Mouse (Mus musculus): ENCODE results near the gene Plb1. TPM values are rescaled to one million over a fixed set of nuclear protein-coding genes. Genes with fewer than 3 reads are reported as not detected.

Plb1 gene
- 0.15 TPM in 1 of 2 replicates, not detected in the other for polyA plus RNA-seq (2016; fragmentation: Nextera tagmentation; extraction: Ambion mirVana)

- 78% methylated on average over 9 of the region's 9 CpGs for WGBS
- no peaks in the 10 kb centered on the region for H3K9me3 ChIP-seq (replicated peaks)
- no peak within 1 kb of the TSS for H3K4me3 ChIP-seq
- no peaks in the 10 kb centered on the region for H3K4me1 ChIP-seq
- H3K27ac ChIP-seq = no peak within 1 kb of the TSS
- no peaks in the 10 kb centered on the region for H3K36me3 ChIP-seq
- DNase-seq (ENCODE audit: low spot score) = no peak
- H3K27me3 ChIP-seq (ENCODE audit: low read depth, poor library complexity, severe bottlenecking) = no peaks in the 10 kb centered on the region
These were observed at the start of gene Plb1 for GRCm38 (mm10) chr5:32232474-32232873. Gene Plb1, plus strand, starts transcription at chr5:32232708.

GRCm38 (mm10) chr5:32182885-32183629 is 49.5 kb upstream of the Plb1 start:
- Histone ChIP-seq H3K27ac (no peak overlapping the region), H3K4me3 (no peak overlapping the region), H3K36me3 (no peaks in the 10 kb centered on the region), H3K27me3 (ENCODE audit: low read depth, poor library complexity, severe bottlenecking) (no peaks in the 10 kb centered on the region), H3K9me3 (replicated peaks) (no peaks in the 10 kb centered on the region), H3K4me1 (0 out of 2 replicates have a peak, but pooled peaks cover 3% of the 10 kb centered on the region)
- no peak for DNase-seq (ENCODE audit: low spot score)
- WGBS = 83% methylated on average over 4 of the region's 4 CpGs

GRCm38 (mm10) chr5:32187717-32188116 is 44.8 kb upstream of the Plb1 start:
- Histone ChIP-seq H3K36me3 (no peaks in the 10 kb centered on the region), H3K27ac (no peak overlapping the region), H3K9me3 (replicated peaks) (no peaks in the 10 kb centered on the region), H3K4me1 (0 out of 2 replicates have a peak, but pooled peaks cover 3% of the 10 kb centered on the region), H3K4me3 (no peak overlapping the region), H3K27me3 (ENCODE audit: low read depth, poor library complexity, severe bottlenecking) (no peaks in the 10 kb centered on the region)
- no peak for DNase-seq (ENCODE audit: low spot score)
- 66% methylated on average over 11 of the region's 11 CpGs for WGBS

GRCm38 (mm10) chr5:32191259-32191658 is 41.2 kb upstream of the Plb1 start:
- Histone ChIP-seq H3K4me3 (no peak overlapping the region), H3K9me3 (replicated peaks) (no peaks in the 10 kb centered on the region), H3K36me3 (no peaks in the 10 kb centered on the region), H3K4me1 (peaks cover 6% of the 10 kb centered on the region; the same call in 1 of the 2 replicates), H3K27ac (no peak overlapping the region), H3K27me3 (ENCODE audit: low read depth, poor library complexity, severe bottlenecking) (no peaks in the 10 kb centered on the region)
- DNase-seq (ENCODE audit: low spot score) = no peak
- 82% methylated on average over 5 of the region's 5 CpGs for WGBS

GRCm38 (mm10) chr5:32192016-32192845 is 40.3 kb upstream of the Plb1 start:
- no peaks in the 10 kb centered on the region for H3K9me3 ChIP-seq (replicated peaks)
- H3K27ac ChIP-seq = no peak overlapping the region
- H3K36me3 ChIP-seq = no peaks in the 10 kb centered on the region
- no peak overlapping the region for H3K4me3 ChIP-seq
- no peak for DNase-seq (ENCODE audit: low spot score)
- peaks cover 6% of the 10 kb centered on the region; the same call in 1 of the 2 replicates for H3K4me1 ChIP-seq
- 87% methylated on average over 16 of the region's 16 CpGs for WGBS
- H3K27me3 ChIP-seq (ENCODE audit: low read depth, poor library complexity, severe bottlenecking) = no peaks in the 10 kb centered on the region

GRCm38 (mm10) chr5:32194236-32194635 is 38.3 kb upstream of the Plb1 start:
- 80% methylated on average over 4 of the region's 4 CpGs for WGBS
- no peak for DNase-seq (ENCODE audit: low spot score)
- no peaks in the 10 kb centered on the region for H3K36me3 ChIP-seq
- no peaks in the 10 kb centered on the region for H3K27me3 ChIP-seq (ENCODE audit: low read depth, poor library complexity, severe bottlenecking)
- H3K27ac ChIP-seq = no peak overlapping the region
- no peak overlapping the region for H3K4me3 ChIP-seq
- peaks cover 6% of the 10 kb centered on the region; the same call in 1 of the 2 replicates for H3K4me1 ChIP-seq
- no peaks in the 10 kb centered on the region for H3K9me3 ChIP-seq (replicated peaks)

- Histone ChIP-seq H3K36me3 (no peaks in the 10 kb centered on the region), H3K27ac (no peak overlapping the region), H3K4me3 (no peak overlapping the region), H3K9me3 (replicated peaks) (no peaks in the 10 kb centered on the region), H3K27me3 (ENCODE audit: low read depth, poor library complexity, severe bottlenecking) (no peaks in the 10 kb centered on the region), H3K4me1 (peaks cover 6% of the 10 kb centered on the region; the same call in 1 of the 2 replicates)
- WGBS = 73% methylated on average over 12 of the region's 12 CpGs
- DNase-seq (ENCODE audit: low spot score) = no peak
These were observed 36.5 kb upstream of the Plb1 start for GRCm38 (mm10) chr5:32195857-32196609.

- H3K27me3 ChIP-seq (ENCODE audit: low read depth, poor library complexity, severe bottlenecking) = no peaks in the 10 kb centered on the region
- no peaks in the 10 kb centered on the region for H3K9me3 ChIP-seq (replicated peaks)
- no peak overlapping the region for H3K4me3 ChIP-seq
- DNase-seq (ENCODE audit: low spot score) = peak; percentile 91
- H3K36me3 ChIP-seq = no peaks in the 10 kb centered on the region
- peaks cover 6% of the 10 kb centered on the region; the same call in 1 of the 2 replicates for H3K4me1 ChIP-seq
- WGBS = 14% methylated on average over 4 of the region's 4 CpGs
- H3K27ac ChIP-seq = no peak overlapping the region
These were observed 34.8 kb upstream of the Plb1 start for GRCm38 (mm10) chr5:32197698-32198097.

GRCm38 (mm10) chr5:32199136-32199535 is 33.4 kb upstream of the Plb1 start:
- Histone ChIP-seq H3K9me3 (replicated peaks) (no peaks in the 10 kb centered on the region), H3K4me3 (no peak overlapping the region), H3K27me3 (ENCODE audit: low read depth, poor library complexity, severe bottlenecking) (no peaks in the 10 kb centered on the region), H3K27ac (no peak overlapping the region), H3K36me3 (no peaks in the 10 kb centered on the region), H3K4me1 (peaks cover 6% of the 10 kb centered on the region; the same call in 1 of the 2 replicates)
- 81% methylated on average over 3 of the region's 3 CpGs for WGBS
- DNase-seq (ENCODE audit: low spot score) = no peak

GRCm38 (mm10) chr5:32199594-32199993 is 32.9 kb upstream of the Plb1 start:
- H3K4me3 ChIP-seq = no peak overlapping the region
- no peak overlapping the region for H3K27ac ChIP-seq
- H3K9me3 ChIP-seq (replicated peaks) = no peaks in the 10 kb centered on the region
- WGBS = 94% methylated on average over 3 of the region's 3 CpGs
- H3K4me1 ChIP-seq = peaks cover 6% of the 10 kb centered on the region; the same call in 1 of the 2 replicates
- no peak for DNase-seq (ENCODE audit: low spot score)
- H3K36me3 ChIP-seq = no peaks in the 10 kb centered on the region
- no peaks in the 10 kb centered on the region for H3K27me3 ChIP-seq (ENCODE audit: low read depth, poor library complexity, severe bottlenecking)

GRCm38 (mm10) chr5:32204653-32205052 is 27.9 kb upstream of the Plb1 start:
- H3K9me3 ChIP-seq (replicated peaks) = no peaks in the 10 kb centered on the region
- no peaks in the 10 kb centered on the region for H3K27me3 ChIP-seq (ENCODE audit: low read depth, poor library complexity, severe bottlenecking)
- no peaks in the 10 kb centered on the region for H3K36me3 ChIP-seq
- 72% methylated on average over 4 of the region's 4 CpGs for WGBS
- H3K4me3 ChIP-seq = no peak overlapping the region
- no peaks in the 10 kb centered on the region for H3K4me1 ChIP-seq
- H3K27ac ChIP-seq = no peak overlapping the region
- DNase-seq (ENCODE audit: low spot score) = no peak

- Histone ChIP-seq H3K4me3 (no peak overlapping the region), H3K4me1 (no peaks in the 10 kb centered on the region), H3K9me3 (replicated peaks) (no peaks in the 10 kb centered on the region), H3K27me3 (ENCODE audit: low read depth, poor library complexity, severe bottlenecking) (no peaks in the 10 kb centered on the region), H3K36me3 (no peaks in the 10 kb centered on the region), H3K27ac (no peak overlapping the region)
- 81% methylated on average over 2 of the region's 2 CpGs for WGBS
- DNase-seq (ENCODE audit: low spot score) = no peak
These were observed 25.8 kb upstream of the Plb1 start for GRCm38 (mm10) chr5:32206726-32207125.
